Mouse (Mus musculus) frontal cortex, adult 2 months (tissue): ENCODE results near the gene Dlx4. TPM values are rescaled to one million over a fixed set of nuclear protein-coding genes. Genes with fewer than 3 reads are reported as not detected.

Experiments used
- DNase-seq, 2 experiments: peaks; one replicate each; pipeline ENCODE4 v3.0.0; 2022; ENCODE audit warnings: low spot score in 1 of 2; ENCODE audit errors: extremely low spot score in 1 of 2
- polyA plus RNA-seq: library from polyadenylated mRNA; depleted of rRNA; stranded (reverse); fragments of >200 nt; gene quantifications from 2 replicates; pipeline ENCODE4 v1.2.3, GENCODE M21; 2012; rRNA removed

The Dlx4 gene
- 0.08 TPM in 1 of 2 replicates, not detected in the other for polyA plus RNA-seq

DNA sequence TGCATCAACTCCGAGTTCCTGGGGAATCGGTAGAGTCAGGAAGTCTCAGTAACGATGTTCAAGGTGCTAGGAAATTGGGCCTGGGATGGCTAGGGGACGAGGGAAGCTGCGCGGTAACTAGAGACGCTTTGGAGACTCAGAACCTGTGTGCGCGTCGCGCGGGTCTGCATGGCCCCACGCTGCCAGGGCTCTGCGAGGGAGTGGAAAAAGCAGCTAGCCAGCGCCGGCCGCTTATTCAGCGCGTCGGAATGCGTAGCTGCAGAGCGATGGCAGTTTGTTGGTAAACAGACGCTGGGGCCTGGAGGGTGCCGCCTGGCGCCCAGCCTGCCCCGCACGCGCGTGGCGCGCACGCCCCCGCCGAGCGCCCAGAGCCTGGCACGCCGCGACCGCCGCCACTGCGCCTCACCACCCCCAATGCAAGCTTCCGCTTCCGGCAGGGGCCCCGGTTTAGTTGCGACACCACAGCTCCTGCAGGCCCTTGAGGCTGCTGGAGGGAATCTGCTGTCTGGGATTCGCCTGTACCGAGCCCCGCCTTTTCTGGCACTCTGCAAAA is at the start of gene Dlx4:
Gene Dlx4, minus strand, starts transcription at position 413 of the 553 bp plus-strand sequence.
- peak in 1 of 2 experiments; percentile 19 for DNase-seq

GRCm38 (mm10) chr11:95189863-95190262 is 43.8 kb upstream of the Dlx4 start:
- DNase-seq = no peak

DNA sequence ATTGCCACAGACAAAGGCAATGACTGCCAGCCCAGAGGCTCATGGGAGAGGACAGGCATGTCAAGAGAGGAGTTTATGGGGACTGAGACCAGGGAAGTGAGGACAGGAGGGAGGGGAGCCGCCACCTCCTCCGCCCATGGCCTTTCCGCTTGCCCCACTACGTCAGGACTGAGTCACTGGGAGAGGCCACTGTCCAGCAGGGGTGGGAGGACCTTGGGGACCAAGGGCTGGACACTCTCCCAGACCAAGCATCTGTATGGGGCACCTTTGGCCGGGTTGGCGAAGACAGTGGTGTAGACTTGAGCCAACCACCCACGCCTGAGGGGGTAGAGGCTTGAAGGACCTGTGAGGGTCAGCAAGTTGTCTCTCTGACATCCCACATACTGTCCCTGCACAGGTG is 40.8 kb upstream of the Dlx4 start:
- no peak for DNase-seq

DNA sequence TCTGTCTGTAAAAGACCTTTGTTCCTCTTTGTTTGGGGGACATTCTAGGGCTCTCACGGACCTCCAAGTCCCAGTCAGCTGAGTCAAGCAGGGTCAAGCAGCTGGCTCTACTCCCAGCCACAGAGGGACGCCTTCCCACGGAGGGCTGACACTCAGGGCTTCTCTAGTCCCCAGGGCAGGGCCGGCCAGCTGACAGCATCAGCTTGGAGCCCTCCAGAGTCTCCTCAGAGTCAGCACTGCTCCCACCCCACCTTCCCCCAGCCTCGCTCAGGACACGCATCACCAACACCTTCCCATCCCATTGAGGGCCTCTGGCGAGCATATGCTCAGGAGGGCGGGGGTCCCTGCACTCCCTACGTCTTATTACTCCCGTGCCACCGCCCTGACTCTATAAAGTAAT is 39.6 kb upstream of the Dlx4 start:
- DNase-seq = no peak

GRCm38 (mm10) chr11:95184561-95184960 is 38.5 kb upstream of the Dlx4 start:
- DNase-seq = no peak

- DNase-seq = no peak
Observed at GRCm38 (mm10) chr11:95179311-95179710, 33.2 kb upstream of the Dlx4 start.

- DNase-seq = no peak
Observed at GRCm38 (mm10) chr11:95165857-95166256, 19.8 kb upstream of the Dlx4 start.

DNA sequence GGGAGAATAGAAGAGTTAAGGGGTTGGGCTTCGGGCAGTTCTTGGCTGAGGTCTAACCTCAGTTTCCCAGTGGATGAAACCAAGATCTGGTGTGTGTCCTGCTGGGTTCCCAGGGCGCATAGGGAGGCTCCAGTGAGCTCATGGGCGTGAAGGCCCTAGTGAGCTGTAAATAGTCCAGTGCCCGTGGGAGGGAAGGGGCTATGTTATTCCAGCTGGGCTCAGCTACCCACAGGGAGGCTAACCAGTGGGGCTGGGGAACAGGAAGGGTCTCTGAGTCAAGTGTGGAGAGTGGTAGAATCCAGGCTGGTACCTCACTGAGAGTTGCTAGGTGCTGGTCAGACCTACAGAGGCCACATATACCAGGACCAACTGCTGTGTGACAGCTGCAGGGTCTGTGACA is 15.6 kb upstream of the Dlx4 start:
- no peak for DNase-seq

- no peak for DNase-seq
Observed at GRCm38 (mm10) chr11:95160693-95161092, 14.6 kb upstream of the Dlx4 start.

GRCm38 (mm10) chr11:95159763-95160371 is 13.8 kb upstream of the Dlx4 start:
- DNase-seq = no peak

DNA sequence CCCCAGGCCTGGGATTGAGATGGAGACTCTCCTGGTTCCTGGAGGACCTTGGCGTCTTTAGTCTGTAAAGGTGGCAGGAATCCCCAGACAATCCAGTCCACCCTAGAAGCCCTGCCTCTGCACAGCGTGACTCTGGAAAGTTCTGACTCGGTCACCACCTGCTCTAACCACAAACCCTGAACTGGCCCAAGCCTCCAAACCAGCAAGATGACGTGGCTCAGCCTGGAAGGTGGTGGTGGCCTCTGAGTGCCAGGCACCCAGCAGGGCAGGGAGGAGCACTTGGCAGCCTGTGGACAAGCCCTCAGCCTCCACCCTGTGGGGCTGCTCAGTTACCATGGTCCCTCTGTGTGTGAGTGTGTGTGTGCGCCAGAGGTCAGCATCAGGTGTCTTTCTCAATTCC is 11.8 kb upstream of the Dlx4 start:
- DNase-seq = no peak

- DNase-seq = no peak
Observed at GRCm38 (mm10) chr11:95157356-95157755, 11.3 kb upstream of the Dlx4 start.

GRCm38 (mm10) chr11:95155511-95155910 is 9.4 kb upstream of the Dlx4 start:
- DNase-seq = no peak

- no peak for DNase-seq
Observed at GRCm38 (mm10) chr11:95153681-95154080, 7.6 kb upstream of the Dlx4 start.

- DNase-seq = no peak
Observed at GRCm38 (mm10) chr11:95153116-95153515, 7.1 kb upstream of the Dlx4 start.

GRCm38 (mm10) chr11:95150269-95151049 is 4.4 kb upstream of the Dlx4 start:
- DNase-seq = no peak

DNA sequence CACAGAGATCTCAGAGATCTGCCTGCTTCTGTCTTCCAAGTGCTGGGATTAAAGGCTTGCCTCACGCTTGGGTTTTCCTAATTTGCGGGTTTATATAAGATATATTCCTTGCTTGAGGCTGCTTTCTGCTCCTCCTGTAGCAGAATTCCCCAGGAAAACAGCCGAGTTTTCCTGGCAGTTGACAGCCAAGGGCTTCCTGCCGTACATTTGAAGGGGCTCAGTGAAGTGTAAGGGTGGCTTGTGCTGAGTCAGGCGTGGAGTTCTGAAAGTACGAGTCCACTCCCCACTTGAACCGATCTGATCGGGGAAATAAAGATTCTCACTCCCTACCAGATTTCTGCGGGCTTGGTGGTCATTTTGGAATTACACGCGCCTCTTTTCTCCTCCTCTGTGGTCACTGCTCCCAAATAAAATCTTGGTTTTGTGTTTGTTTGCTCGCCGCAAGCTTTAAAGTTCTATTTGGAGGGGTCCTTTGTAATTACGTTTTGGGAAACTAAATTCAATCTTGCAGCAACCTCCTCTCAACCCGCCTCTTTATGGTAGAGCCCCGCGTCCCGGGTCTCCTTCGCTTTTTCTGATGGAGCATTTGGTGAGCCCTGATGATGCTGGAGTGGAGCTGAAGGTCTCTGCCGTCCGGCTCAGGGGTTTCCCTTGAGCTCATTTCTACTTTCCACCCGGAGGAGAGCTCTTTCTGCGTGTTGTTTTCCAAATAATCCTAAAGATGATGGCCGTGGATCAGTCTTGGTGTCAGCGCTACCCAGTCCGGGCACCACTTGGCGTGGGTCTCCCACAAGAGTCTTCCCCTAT is 3.6 kb upstream of the Dlx4 start:
- DNase-seq = no peak

DNA sequence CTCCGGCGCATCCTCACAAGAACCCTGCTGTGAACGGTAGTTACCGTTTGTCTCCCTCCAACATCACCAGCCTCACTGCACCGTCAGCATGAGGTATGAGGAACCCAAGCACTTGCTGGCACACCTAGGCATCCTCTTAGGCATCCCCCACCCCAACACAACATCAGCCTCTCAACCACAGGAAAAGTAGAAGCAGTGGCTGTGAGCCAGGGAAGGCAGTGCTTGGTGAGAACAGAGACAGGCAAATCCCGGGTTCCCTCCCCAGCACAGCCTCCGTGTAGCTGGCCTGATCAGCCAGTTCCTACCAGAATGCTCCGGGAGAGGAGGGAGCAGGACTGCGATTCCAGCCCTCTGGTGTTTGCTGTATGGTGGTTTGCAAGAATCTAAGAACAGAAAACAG is 2.7 kb upstream of the Dlx4 start:
- DNase-seq = no peak

- no peak for DNase-seq
Observed at GRCm38 (mm10) chr11:95144946-95145483, 1.0 kb downstream of the Dlx4 start.

DNA sequence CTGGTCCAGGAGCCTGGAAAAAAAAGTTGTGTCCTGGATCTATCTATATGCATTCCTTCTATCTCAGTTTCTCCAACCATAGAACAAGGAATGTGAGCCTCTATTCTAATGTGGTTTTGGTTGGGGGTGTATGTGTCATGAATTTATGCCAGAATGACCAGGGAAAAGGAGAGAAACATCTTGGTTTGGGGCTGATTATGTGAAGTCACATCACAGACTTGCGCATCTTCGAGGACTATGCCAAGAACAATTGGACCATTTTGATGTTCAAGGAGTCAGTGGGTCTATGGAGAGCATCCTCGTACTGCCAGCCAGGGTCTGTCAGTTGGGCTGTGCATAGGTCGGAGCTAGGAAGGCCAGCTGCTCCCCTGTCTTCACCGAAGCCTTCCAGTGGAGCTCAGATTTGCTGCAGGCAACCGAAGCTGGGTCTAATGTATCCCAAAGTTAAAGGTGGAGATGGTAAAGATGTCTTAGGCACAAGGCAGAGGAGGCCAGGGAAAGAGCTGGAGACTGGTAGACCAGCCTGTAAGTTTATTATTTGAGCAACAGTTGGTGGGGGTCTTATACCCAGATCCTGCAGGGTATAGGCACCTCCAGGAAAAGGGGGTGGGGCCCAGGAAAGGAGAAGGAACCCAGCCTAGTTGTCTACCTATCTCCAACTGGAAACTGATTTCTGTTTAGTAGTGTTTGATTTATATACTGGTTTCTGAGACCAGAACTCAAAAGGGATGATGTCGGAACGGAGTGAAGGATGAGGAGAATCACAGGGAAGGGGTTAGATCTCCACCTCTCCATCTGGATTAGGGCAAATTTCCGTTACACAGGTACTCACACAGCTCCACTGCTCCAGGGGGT is 1.7 kb downstream of the Dlx4 start:
- no peak for DNase-seq
